Comparison of ENCODE assay signal across 8 mouse cellular contexts in the genomic region with DNA sequence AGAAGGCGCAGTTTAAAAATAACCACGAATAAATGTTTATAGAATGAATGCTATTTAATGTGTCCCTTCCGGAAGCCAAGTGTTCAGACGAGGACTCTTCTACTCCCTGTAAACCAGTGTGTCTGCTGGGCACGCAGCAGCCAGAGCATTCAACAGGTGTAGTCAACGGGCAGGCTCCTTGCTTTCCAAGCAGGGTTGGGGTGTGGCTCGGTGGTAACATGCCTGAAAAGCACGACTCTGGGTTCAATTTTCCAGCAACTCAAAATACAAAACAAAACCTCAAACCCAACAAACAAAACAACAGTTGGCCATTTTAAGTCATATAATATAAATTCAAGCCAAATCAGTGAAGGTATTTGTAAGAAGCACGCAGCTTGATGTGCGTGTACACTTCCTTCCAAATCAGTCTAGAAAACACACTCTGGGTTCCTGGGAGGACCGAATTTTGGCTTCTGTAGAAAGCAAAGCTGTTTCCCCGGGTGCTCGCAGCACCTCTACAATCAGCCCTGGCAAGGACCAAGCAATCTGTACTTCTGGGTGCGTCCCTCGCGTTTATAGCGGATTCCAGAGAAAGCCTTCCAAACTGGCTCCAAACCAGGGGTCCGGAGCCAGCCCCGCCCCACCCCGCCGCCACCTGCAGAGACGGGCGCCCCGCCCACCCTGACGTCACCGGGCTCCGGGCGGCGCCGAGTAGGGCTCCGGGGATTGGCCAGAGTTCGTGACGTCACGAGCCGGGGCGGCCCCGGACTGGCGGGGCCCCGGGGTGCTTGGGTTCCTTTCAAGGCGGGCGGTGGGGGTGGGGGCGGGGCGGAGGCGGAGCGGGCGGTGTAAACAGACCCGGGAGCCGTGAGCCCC. TPM values are rescaled to one million over a fixed set of nuclear protein-coding genes. Genes with fewer than 3 reads are reported as not detected.
DNase-seq lines count a peak whose midpoint lies in the region; ATAC-seq lines count a peak whose summit lies in the region.

A gene (plus strand): TSS at position 734 of the 855 bp plus-strand sequence.

- WGBS in hindbrain, embryonic 10.5 days, result 5% methylated on average over 48 of the region's 48 CpGs

- H3K4me3 ChIP-seq in hindbrain, embryonic 10.5 days, result peak within 1 kb of the TSS; percentile 97

- ATAC-seq in frontal cortex, adult (ENCODE audit: low TSS enrichment), result peak; percentile 84

- peaks cover 36% of the 10 kb centered on the region for H3K27me3 ChIP-seq in hindbrain, embryonic 10.5 days (ENCODE audit: insufficient read depth, poor library complexity, severe bottlenecking)

- no peaks in the 10 kb centered on the region for H3K36me3 ChIP-seq in hindbrain, embryonic 10.5 days

- peak; percentile 47 for DNase-seq in MEL-GATA-1-ER (ENCODE audit: extremely low read depth, low read depth)
- peak; percentile 97 for DNase-seq in cerebellum, adult 8-10 months
- peak; percentile 95 for DNase-seq in hindbrain, embryonic 10.5 days (ENCODE audit: low spot score)
- peak; percentile 98 to 99 for DNase-seq in layer of hippocampus, postnatal 10 days (ENCODE audit: low spot score in 2 of 2)
- DNase-seq in lung, postnatal 10 days, result peak; percentile 98
- peak; percentile 100 for DNase-seq in ovary, postnatal 36 days (ENCODE audit: low spot score)
- peak; percentile 100 for DNase-seq in thymus, postnatal 25 days

- no peaks in the 10 kb centered on the region for H3K9me3 ChIP-seq in hindbrain, embryonic 10.5 days

- peak within 1 kb of the TSS; percentile 88 for H3K27ac ChIP-seq in hindbrain, embryonic 10.5 days

- H3K4me1 ChIP-seq in hindbrain, embryonic 10.5 days (replicated peaks), result peaks cover 17% of the 10 kb centered on the region

RNA-seq across cellular contexts. Expression of the gene that starts here (rescaled TPM):
- polyA plus RNA-seq in hindbrain, embryonic 10.5 days (2016; fragmentation: Nextera tagmentation; extraction: Ambion mirVana), result 16.6 and 26.4 TPM in 2 replicates
- total RNA-seq in layer of hippocampus, postnatal 10 days (2021), result 100 to 1,000 TPM; 218 to 231 TPM

Comparison
In these comparisons a context has a peak if more than half of its experiments do, and no peak if none do; other contexts are left out.
1. Peak in every context shown above with its lines: DNase-seq, ATAC-seq, H3K4me3 ChIP-seq and H3K27ac ChIP-seq.
2. DNase-seq: peak in every context shown above with its lines; median percentile 100 in ovary, postnatal 36 days; 100 in thymus, postnatal 25 days; 98 in layer of hippocampus, postnatal 10 days; 98 in lung, postnatal 10 days; 97 in cerebellum, adult 8-10 months; 95 in hindbrain, embryonic 10.5 days; 47 in MEL-GATA-1-ER.